Mouse (Mus musculus): Measurements from ENCODE around the gene Nmt1.

Nmt1 gene

DNA sequence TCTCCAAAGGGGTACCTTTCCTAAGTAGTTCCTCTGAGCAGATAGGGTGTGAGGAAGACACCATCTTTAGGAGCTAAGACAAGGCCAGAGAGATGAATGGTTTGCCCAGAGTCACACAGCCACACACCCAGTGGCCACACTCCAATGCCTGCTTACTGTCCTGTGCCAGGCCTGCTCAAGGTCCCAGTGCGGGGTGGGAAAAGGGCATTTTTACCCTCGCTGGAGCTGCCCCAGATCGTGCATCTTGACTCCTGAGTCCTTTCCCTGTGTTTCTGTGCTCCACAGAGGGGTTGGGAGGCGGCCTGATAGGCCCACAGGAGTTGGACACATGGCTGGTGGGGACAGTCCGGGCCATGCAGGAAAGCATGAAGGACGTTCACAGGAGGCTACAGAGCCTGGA lies 77.8 kb downstream of the Nmt1 start:
- DNase-seq (ENCODE audit: low read depth, low spot score) = no peak

DNA sequence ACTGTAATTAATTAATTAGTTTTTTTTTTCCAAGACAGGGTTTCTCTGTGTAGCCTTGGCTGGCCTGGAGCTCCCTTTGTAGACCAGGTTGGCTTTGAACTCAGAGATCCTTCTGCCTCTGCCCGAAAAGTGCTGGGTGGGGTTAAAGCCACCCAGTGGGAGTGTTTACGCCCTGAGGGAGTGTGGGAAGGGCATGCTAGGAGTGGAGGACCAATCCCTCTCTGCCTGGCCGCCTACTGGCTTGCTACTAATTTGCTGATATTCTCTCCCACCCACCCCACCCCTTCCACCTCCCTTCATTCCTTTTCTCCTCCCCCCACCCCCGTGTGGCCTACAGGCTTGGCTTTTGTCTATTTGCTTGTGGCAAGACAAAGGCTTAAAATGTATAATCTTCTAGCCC lies 78.4 kb downstream of the Nmt1 start:
- no peak for DNase-seq (ENCODE audit: low read depth, low spot score)

DNA sequence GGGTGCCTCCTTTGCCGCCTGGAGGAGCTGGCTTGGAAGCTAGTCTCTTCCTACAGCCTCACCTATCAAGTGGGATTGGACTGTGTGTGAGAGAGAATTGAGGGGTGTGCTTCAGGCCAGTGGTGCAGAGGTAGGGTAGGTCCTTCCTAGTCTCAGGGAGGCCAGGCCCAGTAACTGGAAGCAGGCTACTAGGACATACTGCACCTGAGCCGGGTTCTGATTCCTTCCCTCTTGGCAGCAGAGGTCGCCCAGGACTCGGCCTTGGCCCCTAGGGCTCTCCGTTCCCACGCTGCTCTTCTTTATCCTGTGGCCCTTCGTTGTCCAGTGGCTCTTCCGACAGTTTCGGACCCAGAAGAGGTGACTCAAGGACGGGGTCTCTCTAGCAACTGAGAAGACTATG lies 83.3 kb downstream of the Nmt1 start:
- DNase-seq (ENCODE audit: low read depth, low spot score) = no peak

DNA sequence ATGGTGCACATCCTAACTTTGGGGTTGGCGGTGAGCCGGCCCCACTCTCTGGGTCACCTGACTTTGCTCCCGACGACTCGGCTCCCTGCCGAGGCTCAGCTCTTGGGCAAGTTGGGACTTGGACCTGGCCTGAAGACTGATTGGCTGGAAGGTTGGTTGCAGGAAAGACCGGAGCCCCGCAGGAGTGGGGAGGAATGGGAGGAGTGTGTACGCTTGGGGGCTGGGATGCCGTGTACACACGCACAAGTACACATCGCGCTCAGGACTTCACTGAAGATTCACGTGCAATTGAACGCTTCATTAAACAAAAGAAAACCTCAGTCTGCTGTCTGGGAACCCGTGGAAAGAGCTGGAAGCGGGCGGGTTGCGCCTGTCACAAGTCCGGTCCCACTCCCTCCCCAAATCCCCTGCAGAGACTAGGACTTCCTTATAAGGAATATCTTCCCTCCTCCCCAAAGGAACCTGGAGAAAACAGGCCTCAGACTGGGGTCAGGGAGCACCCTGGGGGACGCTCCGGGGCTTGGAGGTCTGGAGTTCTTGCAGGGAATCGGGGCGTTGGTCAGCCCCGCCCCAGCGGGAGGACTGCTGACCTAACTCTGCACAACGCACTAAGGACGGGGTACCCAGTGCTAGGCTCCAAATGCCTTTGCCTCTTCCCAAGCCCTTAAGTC lies 84.0 kb downstream of the Nmt1 start:
- DNase-seq (ENCODE audit: low read depth, low spot score) = no peak

DNA sequence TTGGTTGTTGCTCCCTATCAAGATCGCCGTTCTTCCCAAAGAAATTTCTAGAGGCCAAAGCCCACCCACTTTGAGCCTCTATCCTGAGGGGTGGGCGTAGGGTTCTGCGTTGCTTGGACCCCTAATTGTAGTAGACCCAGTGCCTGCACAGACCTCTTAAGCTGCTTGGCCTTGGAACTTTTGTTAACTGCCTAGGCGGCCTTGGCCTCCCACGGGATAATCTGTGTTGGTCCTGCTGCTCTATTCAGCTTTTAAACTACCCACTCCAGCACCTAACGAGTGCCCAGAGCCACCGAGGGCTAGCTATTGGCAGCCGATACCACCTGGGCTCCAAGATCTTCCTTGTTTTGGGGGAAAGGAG lies 84.5 kb downstream of the Nmt1 start:
- no peak for DNase-seq (ENCODE audit: low read depth, low spot score)

DNA sequence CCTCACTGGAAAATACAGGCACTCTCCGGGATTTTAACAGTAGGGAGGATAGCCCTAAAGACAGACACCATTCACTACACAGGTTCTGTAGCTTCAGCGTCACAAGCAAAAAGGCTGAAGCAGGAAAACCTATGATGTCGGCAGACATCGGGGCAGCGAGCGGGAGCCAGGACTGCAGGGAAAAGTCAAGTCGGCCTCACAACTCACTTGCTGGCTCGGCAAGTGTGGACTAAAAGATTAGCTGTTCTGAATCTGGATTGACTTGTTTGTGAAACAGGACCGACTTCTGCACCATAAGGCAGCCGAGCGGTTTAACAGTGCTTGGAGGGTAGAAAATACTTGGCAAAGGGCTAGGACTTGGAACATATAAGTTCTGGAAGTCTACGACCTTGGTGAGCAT lies 85.0 kb downstream of the Nmt1 start:
- DNase-seq (ENCODE audit: low read depth, low spot score) = no peak

DNA sequence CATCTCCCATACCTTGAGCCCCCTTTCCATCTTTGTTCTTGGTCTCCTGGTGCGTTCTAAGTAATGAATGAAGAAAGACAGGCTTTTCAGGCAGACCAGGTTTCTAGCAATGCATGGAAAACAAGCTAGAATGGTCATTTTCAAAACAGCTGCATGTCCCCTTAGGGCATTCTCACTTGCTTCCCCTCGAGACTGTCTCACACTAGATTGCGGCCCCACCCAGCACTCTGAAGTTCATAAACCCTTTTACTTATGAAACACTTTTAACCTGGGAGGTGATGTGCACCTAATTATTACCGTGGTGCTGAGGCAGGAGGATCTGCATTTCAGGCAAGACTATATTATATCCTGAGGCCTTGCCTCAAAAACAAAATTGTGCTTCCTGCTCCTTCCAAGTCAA lies 85.8 kb downstream of the Nmt1 start:
- DNase-seq (ENCODE audit: low read depth, low spot score) = no peak

DNA sequence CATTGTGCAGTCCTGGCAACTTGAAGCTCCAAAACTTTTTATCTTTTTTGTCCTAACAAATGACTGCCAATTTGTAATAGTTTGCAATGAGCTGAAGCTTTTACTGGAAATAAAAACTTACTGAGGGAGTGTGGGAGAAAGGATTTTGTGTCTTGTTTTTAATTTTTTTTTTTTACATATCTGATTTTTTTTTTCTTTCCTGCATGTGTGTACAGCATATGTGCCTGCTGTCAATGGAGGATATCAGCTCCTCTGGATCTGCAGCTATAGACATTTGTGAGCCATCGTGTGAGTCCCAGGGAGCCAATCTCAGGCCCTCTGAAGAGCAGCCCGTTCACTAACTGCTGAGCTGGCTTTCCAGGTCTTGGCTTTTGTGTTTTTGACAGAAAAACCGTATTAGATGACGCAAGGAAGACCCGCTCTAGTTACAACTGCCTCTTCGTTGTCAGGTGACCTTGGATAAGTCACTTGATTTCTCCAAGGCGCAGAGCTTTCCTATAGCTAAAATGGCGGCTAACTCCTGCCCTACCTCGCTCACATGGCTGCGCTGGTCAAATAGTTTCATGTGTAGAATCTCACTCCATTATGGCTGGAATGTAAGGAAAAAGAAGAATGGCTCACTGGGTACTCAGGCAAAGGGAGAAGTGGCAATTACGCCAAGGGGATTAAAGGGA lies 86.4 kb downstream of the Nmt1 start:
- DNase-seq (ENCODE audit: low read depth, low spot score) = no peak

DNA sequence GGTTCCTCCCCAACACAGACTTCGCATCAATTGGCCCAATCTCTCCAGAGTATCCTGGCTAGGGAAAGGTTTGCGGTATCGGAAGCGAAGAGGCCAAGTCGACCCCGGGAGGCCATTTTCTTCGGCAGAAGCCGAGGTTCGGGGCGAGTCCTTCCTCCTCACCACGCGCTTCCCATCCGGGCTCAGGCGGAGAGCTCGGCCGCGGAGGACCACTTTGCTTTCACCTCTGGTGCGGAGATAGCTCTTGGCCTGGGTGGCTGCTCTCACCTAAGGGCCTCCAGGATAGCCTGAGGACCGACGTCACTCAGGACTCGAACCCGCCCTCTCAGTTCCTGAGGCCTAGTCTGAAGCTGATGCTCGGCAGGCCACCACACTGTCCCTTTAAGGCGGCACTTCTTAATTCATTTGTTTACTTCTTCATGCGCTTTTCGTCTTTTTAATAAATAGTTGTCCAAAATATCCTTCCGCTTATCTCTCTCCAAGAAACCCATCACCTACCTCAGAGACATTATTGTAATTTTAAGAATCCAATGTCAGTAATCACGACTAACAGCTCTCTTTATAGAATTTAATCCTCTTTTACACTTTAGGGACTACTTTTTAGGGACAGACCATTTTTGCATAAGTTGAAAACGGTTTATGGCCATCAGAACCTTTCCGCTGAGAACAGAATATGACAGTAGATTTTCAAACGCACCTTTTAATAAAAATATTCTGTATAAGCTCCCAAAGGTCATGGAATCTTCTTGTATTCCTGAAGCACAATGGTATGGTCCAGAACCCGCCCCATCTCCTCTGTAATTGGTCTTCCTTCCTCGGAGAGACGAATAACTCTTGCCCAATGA lies 87.4 kb downstream of the Nmt1 start:
- peak; percentile 93 for DNase-seq (ENCODE audit: low read depth, low spot score)

DNA sequence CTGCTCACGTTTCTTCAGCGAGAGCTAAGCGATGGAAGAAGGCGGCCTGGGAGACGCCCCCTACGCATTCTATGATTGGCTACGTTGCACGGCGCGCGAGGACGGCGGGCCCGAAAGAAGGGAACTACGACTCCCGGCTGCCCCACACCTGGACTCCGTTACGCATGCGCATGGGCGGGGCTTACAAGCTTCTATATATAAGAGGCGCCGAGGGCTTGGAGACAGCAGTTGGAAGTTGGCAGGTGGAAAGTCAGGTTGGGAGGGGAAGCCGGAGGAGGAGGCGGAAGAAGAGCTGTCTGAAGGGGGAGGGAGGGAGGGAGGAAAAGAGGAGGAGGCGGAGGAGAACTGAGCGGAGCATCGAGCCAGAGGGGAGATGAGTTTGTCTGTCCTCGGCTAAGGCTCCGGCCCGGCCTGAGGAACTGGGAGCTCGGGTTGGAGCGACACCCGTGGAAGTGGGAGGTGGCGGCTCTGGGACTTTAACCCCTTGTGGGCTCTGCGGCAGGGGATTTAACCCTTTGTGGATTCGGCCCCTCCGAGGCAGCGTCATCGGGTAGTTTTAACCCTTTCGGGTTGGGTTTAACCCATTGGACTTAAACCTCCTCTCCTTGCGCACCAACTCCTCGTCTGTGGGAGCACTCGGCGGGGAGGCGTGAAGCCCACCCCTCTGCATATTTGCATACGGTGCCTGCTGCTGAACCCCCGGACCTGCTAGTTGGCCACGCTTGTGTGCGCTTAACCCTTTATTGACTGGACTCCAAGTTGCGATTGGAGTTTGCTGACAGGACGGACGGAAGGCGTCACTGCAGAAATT lies 88.2 kb downstream of the Nmt1 start, which contains the start of gene Hexim1:
Hexim1 (plus strand) TSS at position 224 of the 811 bp plus-strand sequence.
- peak; percentile 100 for DNase-seq (ENCODE audit: low read depth, low spot score)

DNA sequence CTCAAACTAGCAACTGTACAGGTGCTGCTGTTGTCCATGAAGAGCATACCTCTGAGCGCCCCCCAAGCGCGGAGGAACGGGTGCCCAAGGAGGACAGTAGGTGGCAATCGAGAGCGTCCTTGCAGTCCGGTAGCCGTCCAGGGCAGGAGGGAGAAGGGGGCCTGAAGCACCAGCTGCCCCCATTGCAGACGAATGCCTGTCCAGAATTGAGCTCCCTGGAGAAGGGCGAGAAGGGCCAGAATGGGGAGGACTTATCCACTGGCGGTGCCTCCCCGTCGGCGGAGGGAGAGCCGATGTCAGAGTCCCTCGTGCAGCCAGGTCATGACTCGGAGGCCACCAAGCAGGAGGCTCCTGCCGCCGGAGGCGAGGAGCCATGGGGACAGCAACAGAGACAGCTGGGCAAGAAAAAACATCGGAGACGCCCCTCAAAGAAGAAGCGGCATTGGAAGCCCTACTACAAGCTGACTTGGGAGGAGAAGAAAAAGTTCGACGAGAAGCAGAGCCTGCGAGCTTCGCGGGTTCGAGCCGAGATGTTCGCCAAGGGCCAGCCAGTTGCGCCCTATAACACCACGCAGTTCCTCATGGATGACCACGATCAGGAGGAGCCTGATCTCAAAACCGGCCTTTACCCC lies 89.1 kb downstream of the Nmt1 start:
- DNase-seq (ENCODE audit: low read depth, low spot score) = no peak

DNA sequence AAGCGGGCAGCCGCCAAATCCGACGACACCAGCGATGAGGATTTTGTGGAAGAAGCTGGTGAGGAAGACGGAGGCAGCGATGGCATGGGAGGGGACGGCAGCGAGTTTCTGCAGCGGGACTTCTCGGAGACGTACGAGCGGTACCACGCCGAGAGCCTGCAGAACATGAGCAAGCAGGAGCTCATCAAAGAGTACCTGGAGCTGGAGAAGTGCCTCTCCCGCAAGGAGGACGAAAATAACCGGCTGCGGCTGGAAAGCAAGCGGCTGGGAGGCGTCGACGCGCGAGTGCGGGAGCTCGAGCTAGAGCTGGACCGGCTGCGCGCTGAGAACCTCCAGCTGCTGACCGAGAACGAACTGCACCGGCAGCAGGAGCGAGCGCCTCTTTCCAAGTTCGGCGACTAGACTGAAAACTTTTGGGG lies 89.6 kb downstream of the Nmt1 start:
- no peak for DNase-seq (ENCODE audit: low read depth, low spot score)
